Mouse (Mus musculus): ENCODE measurements around the gene Cux2.
A peak's percentile ranks its signal among the peaks of the same experiment; 100 is the strongest.

Cux2 gene

DNA sequence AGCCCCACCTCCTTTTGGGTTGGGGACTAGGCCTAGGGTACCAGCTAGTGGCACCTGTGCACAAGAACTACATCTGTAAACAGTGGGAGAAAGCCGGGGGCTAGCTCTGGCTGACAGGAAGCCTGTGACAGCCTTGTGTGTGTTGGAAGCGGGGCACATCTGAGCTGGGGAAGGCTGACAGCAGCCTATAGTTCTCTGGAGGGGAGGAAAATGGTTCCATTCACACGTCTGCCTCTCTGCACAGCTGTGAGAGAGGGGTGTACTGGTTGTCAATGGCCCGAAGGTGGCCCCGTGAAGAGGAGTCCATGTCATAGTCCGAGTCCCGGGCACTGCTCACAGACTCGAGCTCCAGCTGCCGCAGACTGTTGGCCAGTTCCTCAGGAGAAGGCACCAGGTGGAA, 232.4 kb downstream of the Cux2 start:
- DNase-seq (ENCODE audit: low read depth), result no peak

- no peak for DNase-seq (ENCODE audit: low read depth)
Measured at GRCm38 (mm10) chr5:121816611-121817010, 233.3 kb downstream of the Cux2 start.

- DNase-seq (ENCODE audit: low read depth), result no peak
Measured at GRCm38 (mm10) chr5:121815867-121816380, 234.0 kb downstream of the Cux2 start.

DNA sequence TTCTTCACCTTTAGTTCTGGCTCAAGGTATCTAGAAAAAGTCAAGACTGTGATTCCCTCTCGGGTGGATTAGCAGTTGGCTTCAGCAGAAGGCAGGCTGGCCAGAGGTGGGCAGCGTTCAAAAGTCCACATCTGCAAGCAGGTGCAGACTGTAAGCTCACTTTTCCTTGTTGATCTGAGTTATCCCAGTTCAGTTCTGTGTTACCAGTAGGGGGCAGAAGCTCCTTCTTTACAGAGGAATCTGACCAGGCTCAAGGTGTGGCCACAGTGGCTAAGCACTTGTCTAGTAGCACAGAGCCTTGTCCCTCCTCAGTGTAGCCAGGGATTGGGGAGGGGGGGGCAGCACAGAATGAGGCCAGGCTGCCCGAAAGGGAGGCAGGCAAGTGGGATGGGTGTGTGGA, 234.8 kb downstream of the Cux2 start:
- DNase-seq (ENCODE audit: low read depth), result peak; percentile 86

- DNase-seq (ENCODE audit: low read depth), result no peak
Measured at GRCm38 (mm10) chr5:121813744-121814143, 236.2 kb downstream of the Cux2 start.

DNA sequence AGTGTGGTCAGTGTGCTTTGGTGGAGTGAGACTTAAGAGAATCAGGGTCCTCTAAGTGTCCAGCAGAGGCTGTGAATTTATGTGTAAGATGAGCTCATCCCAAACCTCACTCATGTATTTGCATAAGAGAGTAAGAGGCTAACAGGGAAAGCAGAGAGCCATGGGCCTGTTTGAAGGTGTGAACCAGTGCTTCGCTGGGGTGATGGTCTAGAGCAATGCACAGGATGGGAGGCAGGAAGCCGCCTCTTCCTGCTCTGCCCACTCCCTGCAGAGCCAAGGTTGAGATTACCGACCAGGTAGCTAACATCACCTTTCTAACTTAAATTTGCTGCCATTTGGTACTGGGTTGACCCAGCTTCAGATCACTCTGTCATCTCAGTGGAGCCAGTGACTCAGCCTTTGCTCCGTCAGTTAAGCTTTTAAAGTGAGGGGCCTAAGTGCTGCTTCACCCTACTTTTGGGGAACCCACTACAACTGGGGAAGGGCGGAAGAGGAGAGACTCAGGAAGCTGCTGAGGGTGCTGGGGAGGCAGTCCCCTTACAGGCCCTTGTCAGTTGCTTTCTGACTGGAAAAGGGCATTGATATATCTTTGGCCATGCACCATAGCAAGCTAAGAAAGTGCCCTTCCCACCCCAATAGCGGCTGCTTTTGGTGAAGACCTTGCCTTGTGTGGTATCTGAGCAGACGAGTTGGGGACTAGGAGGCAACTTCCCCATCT, 237.2 kb downstream of the Cux2 start:
- no peak for DNase-seq (ENCODE audit: low read depth)

DNA sequence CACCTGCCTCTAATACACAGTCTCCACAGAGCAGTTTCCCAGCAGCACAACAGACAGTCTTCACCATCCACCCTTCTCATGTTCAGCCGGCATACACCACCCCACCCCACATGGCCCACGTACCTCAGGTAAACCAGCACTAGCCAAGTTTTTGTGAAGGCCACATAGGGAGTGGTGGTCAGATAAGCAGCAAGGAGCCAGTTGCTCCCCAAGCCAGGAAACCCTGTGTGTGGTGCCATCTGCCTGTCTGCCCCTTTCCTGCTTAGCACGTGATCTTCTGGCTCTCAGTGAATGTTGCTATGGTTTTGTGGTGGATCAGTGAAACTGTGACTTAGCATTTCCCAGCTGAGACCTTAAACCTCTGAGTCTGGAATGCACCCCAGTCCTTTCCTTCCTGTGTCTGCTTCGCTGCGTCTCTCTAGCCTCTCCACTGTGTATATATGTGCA, 238.4 kb downstream of the Cux2 start:
- DNase-seq (ENCODE audit: low read depth), result peak; percentile 95

DNA sequence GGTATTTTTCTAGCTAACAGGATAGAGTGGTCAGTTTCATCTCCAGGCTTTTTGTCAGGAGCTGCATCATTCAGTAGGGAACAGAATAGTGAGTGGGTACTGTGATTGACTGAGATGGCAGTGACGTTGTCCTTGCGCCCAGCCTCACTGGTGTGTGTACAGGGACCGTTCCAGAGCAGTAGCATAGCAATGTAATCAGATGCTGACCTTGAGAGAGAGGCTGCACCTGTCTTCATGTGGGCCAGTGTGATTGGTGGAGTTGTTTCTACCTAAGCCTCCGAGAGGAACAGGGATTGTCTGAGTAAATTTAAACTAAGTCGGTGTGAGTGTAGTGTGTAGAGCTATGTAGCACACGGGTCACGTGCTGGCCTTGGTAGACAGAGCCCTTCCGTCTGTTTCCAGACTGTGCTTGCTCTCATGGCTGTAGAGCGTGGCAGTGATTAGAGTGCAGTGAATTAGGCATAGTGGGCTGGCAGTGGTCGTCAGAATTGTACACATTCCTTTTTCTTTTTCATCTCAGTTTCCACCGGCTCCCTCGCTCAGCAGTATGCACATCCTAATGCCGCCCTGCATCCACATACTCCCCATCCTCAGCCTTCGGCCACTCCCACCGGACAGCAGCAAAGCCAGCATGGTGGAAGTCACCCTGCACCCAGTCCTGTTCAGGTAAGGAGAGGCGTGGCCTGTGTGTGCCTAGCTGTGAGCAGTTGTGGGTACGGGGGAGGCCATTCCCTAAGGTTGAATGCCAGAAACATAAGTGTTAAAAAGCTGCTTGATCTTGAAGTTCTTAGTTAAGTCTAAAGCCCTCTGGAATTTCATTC, 239.4 kb downstream of the Cux2 start:
- no peak for DNase-seq (ENCODE audit: low read depth)

- peak; percentile 58 for DNase-seq (ENCODE audit: low read depth)
Measured at GRCm38 (mm10) chr5:121809667-121810224, 240.2 kb downstream of the Cux2 start.

DNA sequence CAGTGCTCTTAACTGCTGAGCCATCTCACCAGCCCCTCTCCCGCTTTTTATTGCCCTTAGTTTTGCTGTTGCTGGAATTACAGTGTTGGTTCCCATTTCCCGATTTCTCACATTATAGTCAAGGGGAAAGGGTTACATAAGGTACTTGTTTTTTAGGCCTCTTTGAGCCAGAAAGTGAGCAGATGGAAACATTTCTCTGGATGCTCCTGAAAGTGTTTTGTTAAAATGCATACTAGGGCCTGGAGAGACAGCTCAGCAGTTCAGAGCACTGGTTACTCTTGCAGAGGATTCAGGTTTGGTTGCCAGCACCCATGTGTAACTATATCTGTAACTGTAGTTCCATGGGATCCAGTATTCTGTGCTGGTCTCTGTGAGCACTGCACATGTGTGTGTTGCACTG, 241.7 kb downstream of the Cux2 start:
- no peak for DNase-seq (ENCODE audit: low read depth)

DNA sequence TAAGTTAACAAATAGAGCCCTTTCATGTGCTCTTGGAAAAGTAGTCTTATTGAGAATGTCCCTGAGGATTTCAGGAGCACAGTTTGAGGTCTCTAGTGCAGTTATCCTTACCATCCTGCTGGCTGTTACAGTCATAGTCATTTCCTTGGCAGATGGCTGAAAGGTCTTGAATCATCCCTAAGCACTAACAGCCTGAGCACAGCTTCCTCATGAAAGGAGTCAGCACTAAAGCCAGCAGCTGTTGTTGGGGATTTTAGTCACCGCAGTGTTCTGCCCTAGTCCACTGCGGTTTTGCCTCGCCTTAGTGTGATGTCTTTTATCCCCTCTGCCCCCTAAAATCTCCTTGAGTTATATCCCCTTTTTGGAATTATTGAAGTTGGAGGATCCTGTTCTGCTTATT, 242.7 kb downstream of the Cux2 start:
- peak; percentile 64 for DNase-seq (ENCODE audit: low read depth)

Measured in 416B (cell line).